Mouse (Mus musculus): ENCODE data around the gene Atxn7. TPM values are rescaled to one million over a fixed set of nuclear protein-coding genes. Genes with fewer than 3 reads are reported as not detected.
"Not testable (repeated sequence)": the region's sequence is repeated elsewhere in the genome, so short reads cannot be mapped to it uniquely, and the experiment has no call there.

Gene Atxn7
- 58.4 and 58.7 TPM in 2 replicates for total RNA-seq (2017)

DNA sequence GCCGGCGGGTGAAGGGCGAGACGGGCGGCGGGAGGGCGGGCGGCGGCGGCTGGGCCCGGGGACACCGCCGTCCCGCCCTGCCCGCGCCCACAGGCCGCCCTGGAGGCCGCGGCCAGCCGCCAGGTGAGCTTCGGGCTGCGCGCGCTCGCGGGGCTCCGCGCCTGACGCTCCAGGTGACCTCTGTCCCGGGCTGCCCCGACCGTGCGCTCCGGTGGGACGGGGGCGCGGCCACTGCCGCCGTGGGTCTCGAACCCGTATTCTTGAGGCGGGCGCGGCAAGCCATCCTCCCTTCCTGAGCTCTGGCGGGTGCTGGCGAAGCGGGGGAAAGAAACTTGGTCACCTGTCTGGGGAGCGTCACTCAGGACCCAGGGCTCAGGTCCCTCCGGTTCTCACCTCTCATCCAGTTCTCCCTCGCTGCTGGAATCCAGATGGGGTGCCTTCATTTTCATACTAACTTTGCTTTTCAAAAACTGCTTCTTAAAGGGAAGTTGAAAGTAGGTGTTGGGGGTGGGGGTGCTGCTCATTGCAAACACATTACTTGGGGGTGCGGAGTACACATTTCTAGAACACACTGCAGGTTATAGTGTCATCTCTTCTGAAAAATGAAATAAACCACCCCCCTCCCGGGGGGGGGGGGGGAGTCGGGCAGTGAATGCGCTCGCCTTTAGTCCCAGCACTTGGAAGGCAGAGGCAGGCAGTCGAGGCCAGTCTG lies at the start of gene Atxn7, which contains the start of gene Thoc7:
Atxn7 (plus strand) TSS at position 40 of the 712 bp plus-strand sequence.
Thoc7 (minus strand) TSS at position 452 of the 712 bp plus-strand sequence.
- ATAC-seq (ENCODE audit: extremely low read depth, insufficient number of reproducible peaks, low FRiP score, poor library complexity, severe bottlenecking), result peak; percentile 30; the same call in 1 of the 2 replicates

DNA sequence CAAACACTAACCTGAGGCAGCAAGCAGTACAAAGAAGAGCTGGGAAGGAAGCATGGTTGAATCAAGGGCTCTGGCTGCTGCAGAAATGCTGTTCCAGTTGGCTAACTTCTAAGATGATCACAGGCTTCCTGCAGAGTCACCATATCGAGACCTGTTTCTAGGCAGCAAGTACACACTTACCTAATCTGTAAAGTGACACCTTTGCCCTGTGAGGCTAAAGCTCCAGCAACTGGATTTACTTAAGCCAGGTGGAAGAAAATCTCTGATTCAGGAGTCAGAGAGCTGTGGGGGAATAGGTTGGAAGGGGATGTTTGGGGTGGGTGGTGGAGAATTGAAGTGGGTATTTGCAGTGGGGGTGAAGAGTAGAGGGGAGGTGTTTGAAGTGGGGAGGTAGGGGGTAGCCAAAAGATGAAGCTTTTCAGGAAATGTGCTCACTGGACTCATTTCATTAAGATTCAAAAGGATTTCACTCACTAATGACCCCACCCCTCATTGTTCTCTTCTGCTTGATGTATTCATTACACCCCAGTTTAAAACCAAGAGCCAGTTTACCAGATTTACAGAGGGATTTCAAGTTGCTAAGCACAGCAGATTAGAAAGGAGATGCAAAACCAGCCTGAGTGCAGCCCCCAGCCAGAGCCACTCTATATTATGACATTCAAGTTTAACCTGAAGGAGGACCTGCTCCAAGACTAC lies 46.7 kb upstream of the Atxn7 start, which contains the start of gene Gm281:
Gm281 (minus strand) TSS at position 92 of the 696 bp plus-strand sequence.
- ATAC-seq (ENCODE audit: extremely low read depth, insufficient number of reproducible peaks, low FRiP score, poor library complexity, severe bottlenecking), result no peak

DNA sequence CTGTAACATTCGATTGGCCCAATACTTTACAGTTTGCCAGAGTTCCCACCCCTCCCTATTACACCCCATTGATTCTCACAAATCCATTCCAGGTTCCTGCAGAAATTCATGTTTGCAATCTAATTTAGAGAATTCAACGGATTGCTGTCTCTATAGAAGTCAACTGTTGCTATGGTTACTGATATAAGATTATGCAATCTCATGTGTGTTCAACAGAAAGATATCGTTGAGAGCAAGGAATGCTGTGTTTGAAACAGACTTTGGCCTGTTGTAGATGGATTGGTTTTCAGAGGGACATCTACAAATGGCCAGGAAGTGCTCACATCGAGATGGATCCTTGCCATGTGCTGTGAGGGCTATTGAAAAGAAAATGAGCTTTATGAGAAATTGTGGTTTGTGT lies 46.0 kb upstream of the Atxn7 start:
- no peak for ATAC-seq (ENCODE audit: extremely low read depth, insufficient number of reproducible peaks, low FRiP score, poor library complexity, severe bottlenecking)

DNA sequence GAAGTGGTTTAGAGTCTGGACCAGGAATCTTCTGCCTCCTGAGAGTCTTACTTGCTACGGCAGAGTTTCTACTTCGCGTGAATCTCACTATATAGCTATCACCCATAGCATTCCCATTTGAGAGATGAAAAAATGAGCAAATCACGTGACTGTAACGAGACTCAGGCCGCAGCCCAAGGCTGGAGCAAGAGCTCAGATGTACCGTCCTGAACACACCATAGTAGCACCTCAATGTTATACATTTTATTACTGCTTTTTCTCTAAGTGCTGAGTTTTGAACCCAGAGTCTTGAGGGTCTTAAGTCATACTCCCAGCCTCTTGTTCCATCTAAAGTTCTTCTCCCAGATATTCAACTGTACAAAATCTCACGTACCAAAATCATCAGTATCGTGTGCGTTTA lies 44.0 kb upstream of the Atxn7 start:
- ATAC-seq (ENCODE audit: extremely low read depth, insufficient number of reproducible peaks, low FRiP score, poor library complexity, severe bottlenecking), result no peak

DNA sequence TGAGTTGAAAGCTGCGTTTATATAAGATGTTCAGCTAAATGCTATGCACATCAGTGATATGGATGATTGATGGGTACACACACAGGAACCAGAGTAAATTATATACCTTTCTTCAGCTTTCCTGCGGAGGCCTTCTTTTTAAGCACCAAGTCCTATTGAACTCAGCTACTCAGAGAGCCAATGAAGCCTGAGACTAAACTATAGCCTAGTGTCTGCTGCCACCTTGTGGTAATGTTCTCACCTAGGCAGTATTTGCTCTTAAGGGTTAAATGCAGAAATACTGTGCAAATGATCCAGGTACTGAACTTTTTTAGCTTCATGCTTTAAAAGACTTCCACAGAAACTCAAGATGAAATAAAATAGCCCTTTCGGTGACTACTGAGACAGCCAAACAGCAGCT lies 43.6 kb upstream of the Atxn7 start:
- 0 out of 2 replicates have a peak, but pooled peaks have one; percentile 39 for ATAC-seq (ENCODE audit: extremely low read depth, insufficient number of reproducible peaks, low FRiP score, poor library complexity, severe bottlenecking)

DNA sequence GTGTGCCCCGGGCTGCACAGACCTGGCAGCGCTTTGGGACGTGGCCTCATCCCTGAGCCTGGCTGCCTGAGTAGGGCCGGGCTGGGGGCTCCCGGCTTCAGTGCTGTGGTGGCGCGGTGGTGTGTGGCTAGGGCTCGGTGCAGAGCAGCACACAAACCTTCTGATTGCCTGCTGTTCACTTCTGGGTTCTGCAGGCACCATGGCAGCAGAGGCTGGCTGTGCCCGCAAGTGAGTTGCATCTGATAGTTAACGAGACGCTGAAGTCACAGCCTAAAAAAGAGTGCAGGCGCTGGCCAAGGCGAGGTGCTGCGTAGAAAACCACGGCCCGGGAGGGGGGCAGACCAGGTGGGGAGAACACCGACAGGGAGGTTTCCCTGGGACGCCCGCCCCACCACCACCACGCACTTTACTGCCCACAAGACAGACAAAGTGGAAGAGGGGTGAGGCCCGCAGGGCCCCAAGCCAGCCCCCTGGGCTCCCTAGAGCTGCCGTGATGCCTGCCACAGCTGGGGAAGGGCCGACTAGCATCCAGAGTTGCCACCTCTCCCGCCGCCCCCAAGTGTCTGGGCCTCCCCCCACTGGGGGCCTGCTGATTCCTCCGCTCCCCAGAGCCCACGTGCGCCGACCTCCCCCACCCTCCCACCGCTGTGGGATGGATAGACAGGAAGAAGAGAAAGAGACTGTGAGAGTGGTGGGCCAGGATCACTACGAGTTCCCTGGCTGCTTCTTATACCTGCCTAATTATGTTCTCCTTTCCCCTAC lies 27.8 kb upstream of the Atxn7 start:
- no peak for ATAC-seq (ENCODE audit: extremely low read depth, insufficient number of reproducible peaks, low FRiP score, poor library complexity, severe bottlenecking)

DNA sequence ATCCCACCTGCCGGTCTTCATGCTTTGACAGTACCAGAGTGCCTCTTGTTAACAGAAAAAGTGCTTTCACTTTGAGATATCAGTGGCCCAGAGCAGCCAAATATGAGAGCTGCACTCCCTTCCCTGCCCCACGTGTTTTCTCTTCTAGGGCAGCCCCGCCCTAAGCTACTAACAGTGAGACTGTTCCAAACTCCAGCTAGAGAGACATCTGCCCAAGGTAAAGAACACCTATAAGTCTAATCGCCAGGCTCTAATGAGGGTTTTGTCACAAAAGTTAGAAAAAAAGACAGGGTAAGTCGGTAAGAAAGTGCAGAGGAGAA lies 27.2 kb upstream of the Atxn7 start:
- no peak for ATAC-seq (ENCODE audit: extremely low read depth, insufficient number of reproducible peaks, low FRiP score, poor library complexity, severe bottlenecking)

DNA sequence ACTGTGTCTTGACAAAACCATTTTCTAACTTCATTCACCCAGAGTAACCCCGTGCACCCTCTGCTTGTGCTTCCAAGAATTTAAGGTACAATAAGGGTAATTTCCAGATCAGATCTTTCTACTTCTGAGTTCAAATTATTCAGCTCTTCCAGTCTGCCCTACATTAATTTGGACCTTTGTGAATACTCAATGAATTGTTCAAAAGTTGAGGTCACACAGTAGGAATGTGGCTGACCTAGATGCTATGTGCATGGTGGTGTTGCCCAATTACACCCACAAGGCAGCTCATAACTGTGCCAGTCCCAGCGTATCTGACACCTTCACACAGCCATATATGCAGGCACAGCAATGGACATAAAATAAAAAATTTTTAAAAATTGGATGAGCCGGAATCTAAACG lies 16.6 kb upstream of the Atxn7 start:
- ATAC-seq (ENCODE audit: extremely low read depth, insufficient number of reproducible peaks, low FRiP score, poor library complexity, severe bottlenecking), result no peak

DNA sequence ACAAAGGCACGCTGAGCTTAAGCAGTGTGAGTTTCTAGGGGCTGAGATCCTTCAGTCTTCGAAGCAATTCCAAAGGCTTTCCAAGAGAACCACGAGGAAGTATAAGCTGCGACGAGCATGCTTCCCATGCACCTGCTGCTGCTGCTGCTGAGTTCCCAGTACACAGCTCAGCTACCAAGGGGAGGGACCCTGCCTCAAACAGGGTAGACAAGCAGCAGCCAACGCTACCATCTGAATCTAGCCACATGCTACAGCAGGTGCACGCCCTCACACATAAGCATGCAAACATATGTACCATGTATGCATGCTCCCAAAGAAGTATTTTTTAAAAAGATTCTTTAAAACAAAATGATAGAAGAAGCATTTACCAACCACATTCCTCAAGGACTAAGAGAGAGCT lies 12.9 kb upstream of the Atxn7 start:
- ATAC-seq (ENCODE audit: extremely low read depth, insufficient number of reproducible peaks, low FRiP score, poor library complexity, severe bottlenecking), result no peak

DNA sequence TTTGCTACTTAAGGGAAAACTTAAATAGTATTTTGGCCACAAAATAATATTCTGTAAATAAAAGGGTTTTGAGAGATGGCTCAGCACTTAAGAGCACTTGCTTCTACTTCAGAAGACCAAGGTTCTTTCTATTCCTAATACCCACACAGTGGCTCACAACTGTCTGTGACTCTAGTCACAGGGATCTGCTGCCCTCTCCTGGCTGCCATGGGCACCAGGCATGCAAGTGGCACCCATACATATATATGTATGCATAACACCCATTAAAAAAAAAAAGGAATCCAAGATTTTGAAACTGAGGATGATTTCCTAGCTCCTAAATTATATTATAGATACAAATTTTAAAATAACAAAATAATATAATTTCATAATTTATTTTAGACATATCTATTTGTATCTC lies 10.8 kb upstream of the Atxn7 start:
- peak; percentile 87 for ATAC-seq (ENCODE audit: extremely low read depth, insufficient number of reproducible peaks, low FRiP score, poor library complexity, severe bottlenecking)

DNA sequence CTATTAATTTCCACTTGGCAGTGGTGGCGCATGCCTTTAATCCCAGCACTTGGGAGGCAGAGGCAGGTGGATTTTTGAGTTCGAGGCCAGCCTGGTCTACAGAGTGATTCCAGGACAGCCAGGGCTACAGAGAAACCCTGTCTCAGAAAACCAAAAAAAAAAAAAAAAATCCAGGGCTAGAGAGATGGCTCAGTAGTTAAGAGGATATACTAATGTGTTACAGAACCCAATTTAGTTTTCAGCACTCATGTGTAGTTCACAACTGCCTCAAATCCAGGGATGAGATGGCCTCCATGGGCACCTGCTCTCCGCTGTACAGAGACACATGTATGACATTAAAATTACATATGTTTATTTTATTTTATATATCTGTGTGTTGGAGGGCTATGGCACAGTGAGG lies 9.1 kb upstream of the Atxn7 start:
- ATAC-seq (ENCODE audit: extremely low read depth, insufficient number of reproducible peaks, low FRiP score, poor library complexity, severe bottlenecking), result not testable (repeated sequence)

DNA sequence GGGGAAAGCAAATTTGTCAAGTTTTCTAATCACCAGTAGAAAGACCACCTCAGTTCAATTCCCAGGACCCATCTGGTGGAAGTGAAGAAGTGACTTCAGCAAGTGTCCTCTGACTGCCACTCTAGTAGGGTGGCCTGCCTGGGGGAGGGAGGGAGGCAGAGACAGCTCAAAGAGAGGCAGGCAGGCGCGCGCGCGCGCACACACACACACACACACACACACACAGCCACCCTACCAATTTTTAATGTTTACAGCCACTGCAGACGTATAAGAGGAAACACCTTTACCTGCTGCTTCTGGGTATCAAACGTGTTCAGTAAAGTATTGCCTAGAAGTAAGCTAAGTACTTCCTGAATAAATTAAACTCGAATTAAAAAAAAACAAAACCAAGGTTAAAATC lies 1.2 kb upstream of the Atxn7 start:
- peak; percentile 38; the same call in 1 of the 2 replicates for ATAC-seq (ENCODE audit: extremely low read depth, insufficient number of reproducible peaks, low FRiP score, poor library complexity, severe bottlenecking)

DNA sequence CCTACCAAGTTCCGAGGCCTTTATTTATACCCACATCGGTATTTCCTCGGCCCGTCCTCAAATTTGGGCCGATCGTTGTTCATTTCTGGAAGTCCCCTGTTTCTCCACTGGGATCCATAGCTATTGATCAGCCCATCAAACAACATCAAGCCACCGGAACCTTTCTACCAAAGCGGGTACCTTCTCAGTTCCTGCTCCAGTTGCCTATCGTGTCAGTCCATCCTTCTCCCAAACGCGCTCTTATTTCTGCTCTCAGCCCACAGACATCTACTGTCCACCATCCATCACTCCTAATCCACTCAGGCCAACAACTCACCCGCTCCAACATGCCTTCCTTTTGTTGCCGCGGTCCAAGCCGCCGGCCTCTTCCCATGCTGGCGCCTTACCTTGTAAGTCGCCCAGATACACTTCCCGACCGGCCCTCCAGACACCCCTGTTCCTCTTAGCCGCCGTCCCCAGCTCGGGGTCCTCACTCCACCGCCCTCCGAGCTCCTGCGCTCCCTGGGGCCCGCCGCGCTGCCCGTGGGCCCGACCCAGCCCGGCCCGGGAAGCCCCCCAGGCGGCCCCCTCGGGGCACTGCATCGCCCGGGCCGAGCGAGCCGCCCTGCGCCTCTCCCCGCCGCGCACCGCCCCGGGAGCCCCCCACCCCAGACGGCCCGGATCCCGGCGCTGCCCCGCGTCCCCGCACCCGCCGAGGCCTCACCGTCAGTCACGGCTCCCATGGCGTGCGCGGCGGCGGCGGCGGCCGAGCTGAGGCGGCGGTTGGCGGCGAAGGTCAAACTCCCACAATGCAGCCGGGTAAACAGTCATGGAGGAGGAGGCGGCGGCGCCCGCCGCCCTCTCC lies 536 bp upstream of the Atxn7 start:
- ATAC-seq (ENCODE audit: extremely low read depth, insufficient number of reproducible peaks, low FRiP score, poor library complexity, severe bottlenecking), result peak; percentile 70

DNA sequence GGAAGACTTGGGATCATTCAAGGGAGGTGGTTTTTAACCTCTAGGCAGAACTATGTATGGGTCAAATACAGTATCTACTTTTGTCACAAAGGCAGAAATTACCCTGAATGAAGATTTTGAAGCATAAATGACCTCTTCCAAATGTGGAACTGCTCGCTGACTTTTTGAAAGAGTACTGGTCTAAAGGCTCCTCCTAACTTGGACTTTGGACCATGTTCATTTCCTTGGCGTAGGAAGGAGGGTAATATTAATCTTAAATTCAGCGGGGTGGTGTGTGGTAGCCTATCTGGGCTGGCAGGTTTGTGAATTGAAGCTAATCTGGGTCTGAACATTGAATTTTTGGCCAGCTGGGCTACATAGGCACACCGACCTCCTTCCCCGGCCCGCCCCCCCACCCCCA lies 1.2 kb downstream of the Atxn7 start:
- no peak for ATAC-seq (ENCODE audit: extremely low read depth, insufficient number of reproducible peaks, low FRiP score, poor library complexity, severe bottlenecking)

DNA sequence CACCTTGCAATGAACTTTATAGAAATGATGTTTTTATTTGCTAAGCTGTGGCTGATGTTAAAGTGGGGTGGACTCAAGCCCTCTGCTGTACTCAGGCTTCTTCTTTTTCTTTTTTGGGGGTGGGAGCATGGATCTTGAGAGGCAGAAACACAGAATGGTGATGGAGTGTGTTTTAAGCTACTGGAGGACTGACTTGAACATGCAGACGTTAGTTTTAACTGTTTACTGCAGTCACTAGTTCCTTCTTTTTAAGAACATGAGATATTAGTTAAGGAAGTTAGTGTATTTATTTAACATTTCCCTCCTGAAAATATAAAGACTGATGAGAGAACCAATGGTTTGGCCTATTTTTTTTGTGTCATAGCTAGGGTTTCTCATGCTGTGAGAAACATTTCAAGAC lies 2.3 kb downstream of the Atxn7 start:
- ATAC-seq (ENCODE audit: extremely low read depth, insufficient number of reproducible peaks, low FRiP score, poor library complexity, severe bottlenecking), result no peak

DNA sequence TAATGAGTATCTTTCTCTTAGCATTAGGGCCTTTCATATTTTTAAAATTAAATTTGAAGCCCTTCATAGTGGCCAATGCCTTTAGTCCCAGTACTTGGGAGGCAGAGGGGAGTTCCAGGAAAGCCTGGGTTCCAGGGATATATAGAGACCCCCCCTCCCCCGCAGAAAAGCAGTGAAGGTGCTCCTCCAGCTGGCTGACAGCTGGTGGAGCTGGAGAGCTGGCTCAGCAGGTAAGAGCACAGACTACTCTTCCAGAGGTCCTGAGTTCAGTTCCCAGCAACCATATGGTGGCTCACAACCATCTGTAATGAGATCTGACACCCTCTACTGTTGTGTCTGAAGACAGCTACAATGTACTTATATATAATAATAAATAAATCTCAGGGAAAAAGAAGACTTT lies 6.4 kb downstream of the Atxn7 start:
- ATAC-seq (ENCODE audit: extremely low read depth, insufficient number of reproducible peaks, low FRiP score, poor library complexity, severe bottlenecking), result no peak

DNA sequence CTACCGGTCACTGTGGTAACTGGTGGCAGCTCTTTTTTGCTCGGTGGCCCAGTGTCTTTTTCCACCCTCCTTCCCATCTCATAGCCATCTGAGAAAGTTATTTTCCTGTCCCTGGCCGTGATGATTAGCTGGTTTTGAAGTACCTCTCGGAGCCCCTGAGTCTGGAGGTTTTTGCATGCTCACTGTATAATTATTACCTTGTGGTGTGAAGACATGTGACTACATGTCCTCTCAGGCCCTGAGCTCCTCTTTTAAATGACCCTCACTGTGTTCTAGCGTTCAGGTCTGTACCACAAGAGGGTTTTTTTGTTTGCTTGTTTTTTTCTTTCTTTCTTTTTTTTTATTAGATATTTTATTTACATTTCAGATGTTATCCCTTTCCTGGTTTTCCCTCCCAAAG lies 7.2 kb downstream of the Atxn7 start:
- ATAC-seq (ENCODE audit: extremely low read depth, insufficient number of reproducible peaks, low FRiP score, poor library complexity, severe bottlenecking), result no peak

DNA sequence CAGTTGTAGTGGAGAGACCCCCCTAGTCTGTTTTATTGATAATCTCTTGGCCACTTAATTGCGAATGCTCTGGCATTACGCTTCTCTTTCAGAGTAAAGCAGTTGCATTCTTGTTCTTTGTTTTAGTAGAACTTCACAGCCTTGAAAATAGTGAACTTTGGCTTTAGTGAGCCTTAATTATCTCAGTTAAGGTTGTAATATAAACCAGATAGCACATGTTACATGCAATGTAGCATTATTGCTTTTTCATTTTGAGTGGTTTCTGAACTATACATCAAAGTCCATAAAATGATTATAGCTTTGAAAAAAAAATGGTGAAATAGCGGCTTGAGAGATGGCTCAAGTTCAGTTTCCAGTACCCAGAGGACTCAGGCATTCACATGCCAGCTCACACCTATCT lies 9.3 kb downstream of the Atxn7 start:
- ATAC-seq (ENCODE audit: extremely low read depth, insufficient number of reproducible peaks, low FRiP score, poor library complexity, severe bottlenecking), result no peak

DNA sequence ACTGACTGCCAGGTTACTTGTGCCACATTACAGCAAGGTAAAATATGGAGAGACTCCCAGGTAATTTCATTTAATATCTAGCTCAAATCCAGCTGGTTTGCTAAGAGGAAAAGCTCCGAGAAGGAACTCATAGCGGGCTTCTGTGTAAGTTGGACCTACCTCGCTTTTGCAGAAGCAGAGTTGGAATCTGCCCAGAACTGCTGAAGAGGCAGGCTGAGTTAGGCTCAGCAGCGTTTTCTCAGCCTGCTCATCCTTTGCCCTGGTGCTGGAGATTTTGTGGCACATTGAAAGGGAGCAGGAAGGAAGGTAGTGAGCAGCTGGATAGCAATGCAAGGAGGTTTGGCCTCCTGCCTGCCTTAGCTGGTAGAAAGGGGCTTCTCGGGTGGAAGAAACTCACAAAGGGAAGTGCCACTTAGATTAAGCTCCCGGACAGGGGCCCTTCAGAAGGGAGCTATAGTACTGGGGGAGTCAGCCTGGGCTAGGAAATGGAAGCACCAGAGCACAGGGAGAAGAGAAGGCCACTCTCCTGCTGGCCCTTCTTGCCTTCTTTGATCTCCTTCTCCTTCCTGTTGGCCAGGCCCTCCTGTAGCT lies 10.5 kb downstream of the Atxn7 start:
- ATAC-seq (ENCODE audit: extremely low read depth, insufficient number of reproducible peaks, low FRiP score, poor library complexity, severe bottlenecking), result no peak
